Mouse (Mus musculus): ENCODE data around the gene Tnfrsf13b.

DNA sequence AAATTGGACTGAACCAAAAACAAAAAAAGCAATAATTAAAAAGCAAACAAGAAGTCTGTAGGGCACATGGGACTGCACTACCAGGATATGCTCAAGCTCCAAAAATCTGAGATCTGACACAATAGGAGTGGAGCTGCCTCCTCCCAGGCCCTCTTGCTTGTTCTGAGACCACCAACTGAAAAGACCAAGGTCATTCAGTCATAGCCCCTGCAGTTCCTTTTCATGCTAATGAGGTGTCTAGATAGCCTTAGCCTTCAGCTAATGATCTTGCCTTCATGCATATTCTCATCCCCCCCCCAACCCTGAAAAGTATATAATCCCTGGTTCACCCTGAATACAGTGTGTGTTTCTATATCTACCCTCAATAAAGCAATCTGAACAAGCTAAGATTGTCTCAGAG, 55.1 kb downstream of the Tnfrsf13b start:
- no peak for TF ChIP-seq CTCF (IDR thresholded peaks at IDR 0.05; ENCODE audit: low read depth, low read length)
- TF ChIP-seq POLR2A (IDR thresholded peaks at IDR 0.05; ENCODE audit: borderline replicate concordance, low read depth, low read length): no peak

All from bone marrow macrophage, adult 2 months (primary cell).